Comparison of ENCODE assay signal across 1 mouse cellular context in genomic region chr11:23256803-23257704, GRCm38 (mm10).
TF ChIP-seq lines count a peak whose summit lies in the region.

No protein-coding gene starts in this region.

TF ChIP-seq in CH12.LX, 34 proteins besides CTCF, POLR2A, EP300 and RAD21 (continued from another document):
- TF ChIP-seq CHD1 (IDR thresholded peaks at IDR 0.05; ENCODE audit: low read depth, low read length) (no peak), ZKSCAN1 (IDR thresholded peaks at IDR 0.05; ENCODE audit: borderline replicate concordance, low read depth, low read length) (no peak), POLR2AphosphoS2 (IDR thresholded peaks at IDR 0.05; ENCODE audit: low read depth, low read length) (no peak; the same call in 1 of the 2 replicates), MAFK (IDR thresholded peaks at IDR 0.05; ENCODE audit: insufficient replicate concordance, low read length) (0 out of 2 replicates have a peak, but pooled peaks have one; percentile 28), NELFE (IDR thresholded peaks at IDR 0.05; ENCODE audit: low read depth, low read length) (peak; percentile 75), RCOR1 (conservative IDR thresholded peaks at IDR 0.05; ENCODE audit: low read depth, low read length) (0 out of 2 replicates have a peak, but pooled peaks have one; percentile 32), USF1 (IDR thresholded peaks at IDR 0.05; ENCODE audit: low read depth, low read length) (peak; percentile 92), HCFC1 (IDR thresholded peaks at IDR 0.05; ENCODE audit: low read depth, low read length) (no peak; the same call in none of the 2 replicates), ELF1 (IDR thresholded peaks at IDR 0.05; ENCODE audit: low read depth, low read length) (peak; percentile 62), MEF2A (IDR thresholded peaks at IDR 0.05; ENCODE audit: borderline replicate concordance, low read depth, low read length) (peak; percentile 82; the same call in 1 of the 2 replicates), SMC3 (IDR thresholded peaks at IDR 0.05; ENCODE audit: low read depth, low read length) (no peak; the same call in 1 of the 2 replicates), ZC3H11A (IDR thresholded peaks at IDR 0.05; ENCODE audit: low read depth, low read length) (no peak), E2F4 (IDR thresholded peaks at IDR 0.05; ENCODE audit: insufficient replicate concordance, low read depth, low read length) (peak; percentile 78; the same call in 1 of the 2 replicates), NRF1 (IDR thresholded peaks at IDR 0.05; ENCODE audit: low read depth, low read length) (peak; percentile 19; the same call in 1 of the 2 replicates), ETS1 (conservative IDR thresholded peaks at IDR 0.05; ENCODE audit: low read depth, low read length) (peak; percentile 44; the same call in 1 of the 2 replicates), SIN3A (IDR thresholded peaks at IDR 0.05; ENCODE audit: low read length) (peak; percentile 91), PAX5 (IDR thresholded peaks at IDR 0.05; ENCODE audit: low read length) (no peak), MXI1 (IDR thresholded peaks at IDR 0.05; ENCODE audit: low read depth, low read length) (no peak; the same call in none of the 2 replicates), TBP (conservative IDR thresholded peaks at IDR 0.05; ENCODE audit: low read depth, low read length) (peak; percentile 88), GABPA (IDR thresholded peaks at IDR 0.05; ENCODE audit: insufficient replicate concordance, low read depth, low read length) (no peak)
